Comparison of ENCODE assay signal across 14 mouse cellular contexts in the genomic region with DNA sequence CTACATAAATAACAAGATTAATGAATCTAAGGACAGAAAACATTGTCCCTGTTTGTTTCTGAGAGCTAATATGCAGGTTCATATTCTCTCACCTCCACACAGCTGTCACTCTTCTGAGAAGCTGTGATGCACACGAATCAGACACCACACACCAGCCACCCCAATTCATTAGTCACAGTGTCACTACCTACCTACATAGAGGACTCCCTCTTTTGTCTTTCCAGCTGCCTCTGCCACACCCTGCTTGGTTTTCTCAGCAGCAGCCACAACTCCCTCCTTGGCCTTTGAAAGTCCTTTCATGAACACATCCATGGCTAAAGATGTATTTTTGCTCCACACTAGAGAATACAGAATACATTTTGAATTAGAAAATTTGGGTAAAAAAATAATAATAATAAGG. TPM values are rescaled to one million over a fixed set of nuclear protein-coding genes. Genes with fewer than 3 reads are reported as not detected.
DNase-seq lines count a peak whose midpoint lies in the region; ATAC-seq and TF ChIP-seq lines count a peak whose summit lies in the region.
"Had no signal": no experiment of that assay in that cellular context is flagged by ENCODE, and none has a peak within 500 bp of the region (broad histone marks: within the 10 kb centered on the region; RNA-seq: fewer than 3 reads in every experiment).

No protein-coding gene starts in this region.

- peak overlapping the region; percentile 98 for H3K4me2 ChIP-seq in heart, embryonic 13.5 days
- peak overlapping the region; percentile 95 for H3K4me2 ChIP-seq in forebrain, postnatal 0 days (ENCODE audit: low read depth)
- H3K4me2 ChIP-seq in liver, postnatal 0 days (ENCODE audit: low read depth, low read length), result peak overlapping the region; percentile 96
- H3K4me2 ChIP-seq: limb, embryonic 15.5 days had no signal

- no peak for ATAC-seq in heart, embryonic 13.5 days (ENCODE audit: extremely low read depth, insufficient number of reproducible peaks, low FRiP score, low TSS enrichment)
- no peak for ATAC-seq in forebrain, postnatal 0 days
- 0 out of 2 replicates have a peak, but pooled peaks have one; percentile 15 for ATAC-seq in liver, postnatal 0 days

- 0 out of 2 replicates have a peak, but pooled peaks cover 5% of the 10 kb centered on the region for H3K27me3 ChIP-seq in heart, embryonic 13.5 days (replicated peaks)
- no peaks in the 10 kb centered on the region for H3K27me3 ChIP-seq in forebrain, postnatal 0 days (ENCODE audit: insufficient read depth, low read length)
- 0 out of 2 replicates have a peak, but pooled peaks cover 13% of the 10 kb centered on the region for H3K27me3 ChIP-seq in liver, postnatal 0 days (ENCODE audit: insufficient read depth, low read length)

- H3K36me3 ChIP-seq in heart, embryonic 13.5 days, result no peaks in the 10 kb centered on the region
- H3K36me3 ChIP-seq in forebrain, postnatal 0 days (ENCODE audit: insufficient read depth), result no peaks in the 10 kb centered on the region
- H3K36me3 ChIP-seq in liver, postnatal 0 days (replicated peaks; ENCODE audit: insufficient read depth, low read length), result no peaks in the 10 kb centered on the region; the same call in 1 of the 2 replicates
- H3K36me3 ChIP-seq: limb, embryonic 15.5 days had no signal

- H3K9me3 ChIP-seq in heart, embryonic 13.5 days, result no peaks in the 10 kb centered on the region
- no peaks in the 10 kb centered on the region for H3K9me3 ChIP-seq in forebrain, postnatal 0 days (ENCODE audit: low read length)
- no peaks in the 10 kb centered on the region for H3K9me3 ChIP-seq in liver, postnatal 0 days (ENCODE audit: low read length)
- H3K9me3 ChIP-seq: limb, embryonic 15.5 days had no signal

- H3K9ac ChIP-seq in heart, embryonic 13.5 days, result no peak overlapping the region
- no peak overlapping the region; the same call in 1 of the 2 replicates for H3K9ac ChIP-seq in forebrain, postnatal 0 days
- peak overlapping the region; percentile 68 for H3K9ac ChIP-seq in liver, postnatal 0 days (replicated peaks)
- H3K9ac ChIP-seq: limb, embryonic 15.5 days had no signal

- TF ChIP-seq POLR2A in bone marrow, adult 2 months (IDR thresholded peaks at IDR 0.05; ENCODE audit: borderline replicate concordance, control insufficient read depth, low read depth, low read length), result no peak

- WGBS in heart, embryonic 13.5 days, result 44% methylated on average over 1 of the region's 1 CpGs
- WGBS in bone marrow, adult 2 months, result 41% methylated on average over 1 of the region's 1 CpGs
- 29% methylated on average over 1 of the region's 1 CpGs for WGBS in forebrain, postnatal 0 days
- 25% methylated on average over 1 of the region's 1 CpGs for WGBS in liver, postnatal 0 days (ENCODE audit: insufficient replicate concordance)

- TF ChIP-seq CTCF in bone marrow, adult 2 months (IDR thresholded peaks at IDR 0.05; ENCODE audit: control insufficient read depth, insufficient read depth, low read length), result no peak
- no peak for TF ChIP-seq CTCF in forebrain, postnatal 0 days (IDR thresholded peaks at IDR 0.05; ENCODE audit: low read depth)
- no peak for TF ChIP-seq CTCF in liver, postnatal 0 days (IDR thresholded peaks at IDR 0.05; ENCODE audit: low read depth)

- 0 out of 2 replicates have a peak overlapping the region, but pooled peaks have one; percentile 4 for H3K27ac ChIP-seq in heart, embryonic 13.5 days (replicated peaks)
- no peak overlapping the region for H3K27ac ChIP-seq in bone marrow, adult 2 months (ENCODE audit: control insufficient read depth, insufficient read depth, low read depth, low read length, poor library complexity)
- no peak overlapping the region for H3K27ac ChIP-seq in forebrain, postnatal 0 days (ENCODE audit: low read depth, low read length)
- H3K27ac ChIP-seq in liver, postnatal 0 days (ENCODE audit: low read depth), result peak overlapping the region; percentile 92
- H3K27ac ChIP-seq: limb, embryonic 15.5 days had no signal

- no peak for TF ChIP-seq EP300 in liver, postnatal 0 days (IDR thresholded peaks at IDR 0.05; ENCODE audit: low read depth)

- H3K4me3 ChIP-seq in heart, embryonic 13.5 days, result peak overlapping the region; percentile 61
- H3K4me3 ChIP-seq in bone marrow, adult 2 months (replicated peaks; ENCODE audit: control insufficient read depth, low read depth, low read length), result peak overlapping the region; percentile 80
- peak overlapping the region; percentile 17 for H3K4me3 ChIP-seq in forebrain, postnatal 0 days (ENCODE audit: low read depth, low read length)
- peak overlapping the region; percentile 63 for H3K4me3 ChIP-seq in liver, postnatal 0 days (ENCODE audit: low read depth, low read length)
- H3K4me3 ChIP-seq: limb, embryonic 15.5 days had no signal

- DNase-seq in heart, adult 18-20 months, result no peak
- DNase-seq in forebrain, postnatal 0 days, result no peak
- DNase-seq in liver, postnatal 0 days, result no peak
- no peak for DNase-seq in adrenal gland, postnatal 14 days
- no peak for DNase-seq in heart, adult 8-10 months (ENCODE audit: low spot score)
- DNase-seq in lung, adult 18-20 months, result no peak
- DNase-seq: heart, postnatal 10 days; kidney, adult 2 months; layer of hippocampus, adult 9-11 months; spleen, adult 18-20 months; thymus, postnatal 25 days had no signal

- peaks cover 10% of the 10 kb centered on the region for H3K4me1 ChIP-seq in heart, embryonic 13.5 days
- no peaks in the 10 kb centered on the region for H3K4me1 ChIP-seq in bone marrow, adult 2 months (ENCODE audit: control insufficient read depth, insufficient read depth, low read length)
- peaks cover 7% of the 10 kb centered on the region; the same call in 1 of the 2 replicates for H3K4me1 ChIP-seq in forebrain, postnatal 0 days (ENCODE audit: insufficient read depth)
- H3K4me1 ChIP-seq in liver, postnatal 0 days (ENCODE audit: insufficient read depth), result peaks cover 16% of the 10 kb centered on the region

RNA-seq across cellular contexts. Expression of a gene that starts 2.4 kb away (rescaled TPM):
- polyA plus RNA-seq in heart, embryonic 13.5 days (2015; fragmentation: Nextera tagmentation; extraction: Ambion mirVana), result 70.1 and 95.6 TPM in 2 replicates
- 10 to 100 TPM; 16.4 to 22.3 TPM for total RNA-seq in heart, adult 18-20 months (2021)
- polyA plus RNA-seq in bone marrow, adult 2 months (2011; ENCODE audit: insufficient read depth, insufficient read length, low replicate concordance, missing spikeins), result 213 and 550 TPM in 2 replicates
- total RNA-seq in forebrain, postnatal 0 days (2014; rRNA removed), result 244 and 300 TPM in 2 replicates
- 409 and 490 TPM in 2 replicates for polyA plus RNA-seq in forebrain, postnatal 0 days (2015; fragmentation: Nextera tagmentation; extraction: Ambion mirVana)
- 184 and 210 TPM in 2 replicates for polyA plus RNA-seq in liver, postnatal 0 days (2015; fragmentation: Nextera tagmentation; extraction: Ambion mirVana)
- 31.4 and 46.0 TPM in 2 replicates for total RNA-seq in adrenal gland, postnatal 14 days (2021)
- total RNA-seq in heart, adult 8-10 months (2022), result 10 to 100 TPM in 1 of 4 experiments, 1 to 10 TPM in 3; 4.1 to 21.8 (median 7.5) TPM

Comparison
In these comparisons a context has a peak if more than half of its experiments do, and no peak if none do; other contexts are left out.
1. H3K27ac ChIP-seq: peak in heart, embryonic 13.5 days (single experiment) and liver, postnatal 0 days (single experiment); none in bone marrow, adult 2 months (single experiment) and forebrain, postnatal 0 days (single experiment).
2. H3K4me3 ChIP-seq: peak in every context shown above with its lines; median percentile 80 in bone marrow, adult 2 months; 63 in liver, postnatal 0 days; 61 in heart, embryonic 13.5 days; 17 in forebrain, postnatal 0 days.
3. Peak in every context shown above with its lines, with median percentiles within 50 percentile points of each other: H3K4me2 ChIP-seq.